Mouse (Mus musculus) cerebellum, adult 8-10 months (tissue): ENCODE measurements around the gene Prph.
"Not testable (repeated sequence)": the region's sequence is repeated elsewhere in the genome, so short reads cannot be mapped to it uniquely, and the experiment has no call there.

Experiments used
- DNase-seq: peaks from one replicate; pipeline ENCODE4 v3.0.0; 2022

Prph gene

DNA sequence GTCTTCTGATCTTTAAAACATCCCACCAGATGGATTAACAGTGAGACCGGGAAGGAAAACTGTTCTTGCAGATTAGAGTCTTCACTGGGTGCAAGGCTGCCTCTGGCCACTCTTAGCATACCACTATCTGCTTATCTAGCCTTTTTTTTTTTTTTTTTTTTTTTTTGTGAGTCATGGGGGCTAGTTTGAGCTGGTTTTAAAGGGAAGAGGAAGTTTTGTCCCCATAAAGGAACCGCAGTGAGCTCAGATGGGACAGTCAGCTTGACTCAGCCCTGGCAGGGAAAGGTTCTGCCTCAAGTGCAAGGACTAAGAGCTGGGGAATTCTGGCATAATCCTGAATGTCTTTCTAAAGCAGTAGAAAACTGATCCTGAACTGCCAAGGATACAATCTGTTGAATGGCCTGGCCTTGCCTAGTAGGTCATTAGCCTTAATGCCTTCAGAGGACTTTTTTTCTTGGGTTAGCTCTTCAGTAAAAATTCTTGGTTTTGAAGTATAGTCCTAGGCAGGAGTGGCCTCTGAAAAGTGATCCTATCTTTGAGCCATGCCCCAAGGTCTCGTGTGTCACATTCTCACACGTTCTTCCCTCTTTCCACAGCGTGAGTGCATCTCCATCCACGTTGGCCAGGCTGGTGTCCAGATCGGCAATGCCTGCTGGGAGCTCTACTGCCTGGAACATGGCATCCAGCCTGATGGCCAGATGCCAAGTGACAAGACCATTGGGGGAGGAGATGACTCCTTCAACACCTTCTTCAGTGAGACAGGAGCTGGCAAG lies 21.3 kb upstream of the Prph start:
- no peak for DNase-seq

GRCm38 (mm10) chr15:99035431-99035830 lies 19.5 kb upstream of the Prph start:
- DNase-seq = no peak

- no peak for DNase-seq
Observed at GRCm38 (mm10) chr15:99036249-99036905, 18.6 kb upstream of the Prph start.

DNA sequence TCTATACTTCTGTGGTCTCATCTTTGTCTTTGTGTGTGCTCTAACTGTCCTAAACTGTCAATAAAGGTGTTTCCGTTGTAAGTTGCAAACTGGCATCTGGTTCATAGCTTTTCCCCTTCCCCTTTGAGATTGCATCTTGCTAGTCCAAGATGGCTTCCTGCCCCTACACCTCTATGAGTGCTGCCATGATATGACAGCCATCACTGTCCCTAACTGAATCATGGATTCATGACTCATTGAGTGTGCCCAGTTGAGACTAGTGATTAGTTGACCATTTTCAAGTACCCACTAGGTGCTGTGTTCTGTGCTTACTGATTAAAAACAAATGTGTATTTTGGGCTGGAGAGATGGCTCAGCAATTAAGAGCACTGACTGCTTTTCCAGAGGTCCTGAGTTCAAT lies 16.9 kb upstream of the Prph start:
- DNase-seq = no peak

- DNase-seq = no peak
Observed at GRCm38 (mm10) chr15:99038797-99039196, 16.2 kb upstream of the Prph start.

- no peak for DNase-seq
Observed at GRCm38 (mm10) chr15:99039306-99039705, 15.7 kb upstream of the Prph start.

GRCm38 (mm10) chr15:99039996-99040919 lies 14.7 kb upstream of the Prph start:
- no peak for DNase-seq

GRCm38 (mm10) chr15:99040920-99041856 lies 13.8 kb upstream of the Prph start:
- DNase-seq = no peak

GRCm38 (mm10) chr15:99042334-99042733 lies 12.6 kb upstream of the Prph start:
- no peak for DNase-seq

GRCm38 (mm10) chr15:99044854-99045253 lies 10.1 kb upstream of the Prph start:
- DNase-seq = no peak

DNA sequence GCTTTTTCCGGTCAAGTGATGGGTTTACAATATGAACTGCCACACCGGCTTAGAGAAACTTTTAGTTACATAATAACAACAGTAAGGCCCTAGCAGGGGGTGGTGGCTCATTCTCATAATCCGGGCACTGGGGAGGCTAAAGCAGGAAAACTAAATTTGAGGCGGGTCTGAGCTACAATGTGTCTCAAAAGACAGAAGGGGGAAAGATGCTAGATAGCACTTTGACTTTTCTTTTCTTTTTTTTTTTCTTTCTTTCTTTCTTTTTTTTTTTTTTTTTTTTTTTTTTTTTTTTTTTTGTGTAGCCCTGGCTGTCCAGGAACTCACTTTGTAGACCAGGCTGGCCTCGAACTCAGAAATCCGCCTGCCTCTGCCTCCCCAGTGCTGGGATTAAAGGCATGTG lies 9.2 kb upstream of the Prph start:
- not testable (repeated sequence) for DNase-seq

DNA sequence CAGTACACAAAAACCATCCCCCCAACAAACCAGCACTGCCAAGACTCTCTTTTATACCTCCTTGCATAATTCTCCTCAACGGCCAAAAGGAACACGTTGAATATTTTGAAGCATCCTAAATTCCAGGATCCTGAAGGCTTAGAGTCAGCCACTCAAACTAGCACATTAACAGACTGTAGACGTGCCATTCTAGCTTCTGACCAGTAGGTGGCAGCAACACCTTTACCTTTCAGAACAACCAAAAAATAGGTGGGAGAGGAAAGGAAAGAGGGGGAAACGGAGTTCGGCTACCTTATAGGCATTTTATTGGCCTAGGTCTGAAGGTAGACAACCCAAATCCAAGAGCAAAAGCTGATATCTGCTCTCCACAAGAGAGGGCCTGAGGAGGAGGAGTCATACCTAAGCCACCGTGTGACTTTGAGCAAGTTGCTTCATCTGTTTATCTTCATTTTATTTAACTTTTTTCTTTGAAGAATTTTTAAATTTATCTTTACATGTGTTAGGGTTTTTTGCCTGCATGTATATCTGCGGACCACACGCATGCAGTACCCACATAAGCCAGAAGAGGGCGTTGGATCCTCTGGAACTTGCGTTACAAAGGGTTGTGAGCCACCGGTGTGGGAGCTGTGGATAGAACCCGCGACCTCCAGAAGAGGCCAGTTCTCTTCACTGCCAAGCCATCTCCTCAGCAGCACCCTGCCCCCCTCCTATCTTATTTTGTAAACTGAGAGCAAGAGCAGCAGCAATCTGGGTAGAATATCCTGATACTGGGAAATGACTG lies 5.3 kb upstream of the Prph start:
- DNase-seq = peak; percentile 61

GRCm38 (mm10) chr15:99053373-99053772 lies 1.6 kb upstream of the Prph start:
- DNase-seq = no peak

DNA sequence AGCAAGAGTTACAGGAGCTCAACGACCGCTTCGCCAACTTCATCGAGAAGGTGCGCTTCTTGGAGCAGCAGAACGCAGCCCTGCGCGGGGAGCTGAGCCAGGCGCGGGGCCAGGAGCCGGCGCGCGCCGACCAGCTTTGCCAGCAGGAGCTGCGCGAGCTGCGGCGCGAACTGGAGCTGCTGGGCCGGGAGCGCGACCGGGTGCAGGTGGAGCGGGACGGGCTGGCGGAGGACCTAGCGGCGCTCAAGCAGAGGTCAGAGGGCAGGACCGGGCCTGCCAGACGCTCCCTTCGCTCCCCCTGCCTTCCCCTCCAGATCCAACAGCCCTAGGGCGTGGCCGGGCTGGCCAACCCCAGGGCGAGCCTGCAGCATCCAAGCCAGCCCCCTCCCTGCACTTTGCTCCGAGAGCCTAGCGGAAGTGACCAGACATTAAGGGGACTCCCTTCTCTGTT lies 562 bp downstream of the Prph start:
- no peak for DNase-seq

- no peak for DNase-seq
Observed at GRCm38 (mm10) chr15:99056332-99056731, 1.4 kb downstream of the Prph start.

- DNase-seq = no peak
Observed at GRCm38 (mm10) chr15:99065557-99066165, 10.7 kb downstream of the Prph start.

GRCm38 (mm10) chr15:99071988-99072387 lies 17.0 kb downstream of the Prph start:
- no peak for DNase-seq

DNA sequence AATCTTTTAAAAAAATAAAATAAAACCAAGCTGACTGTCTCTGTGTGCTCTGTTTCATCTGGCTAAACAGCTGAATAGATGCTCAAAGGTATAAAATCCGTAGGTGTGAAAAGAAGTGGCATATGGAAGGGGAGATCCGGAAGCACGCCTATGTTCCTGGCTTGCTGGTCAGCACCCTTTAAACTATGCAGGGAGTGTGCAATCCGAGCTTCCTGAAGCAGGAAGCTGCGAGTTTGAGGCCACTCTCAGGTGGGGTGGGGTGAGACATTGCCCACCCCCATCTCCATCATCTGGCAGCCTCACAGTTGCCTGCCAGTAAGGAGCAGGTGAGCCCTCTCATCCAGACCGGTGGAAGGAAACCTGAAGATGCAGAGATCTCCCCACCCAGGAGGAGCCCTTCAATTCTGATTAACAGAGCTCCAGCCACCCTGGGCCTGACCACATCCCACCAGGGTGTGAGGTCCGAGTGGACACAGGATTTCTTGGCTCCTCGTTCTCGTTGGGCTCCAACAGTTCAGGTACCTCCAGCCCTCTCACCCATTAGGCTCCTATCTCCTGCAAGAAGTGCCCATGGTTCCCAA lies 19.1 kb downstream of the Prph start, which contains the start of gene Troap:
TSS of gene Troap (plus strand) at position 557 of the 581 bp plus-strand sequence.
- no peak for DNase-seq

DNA sequence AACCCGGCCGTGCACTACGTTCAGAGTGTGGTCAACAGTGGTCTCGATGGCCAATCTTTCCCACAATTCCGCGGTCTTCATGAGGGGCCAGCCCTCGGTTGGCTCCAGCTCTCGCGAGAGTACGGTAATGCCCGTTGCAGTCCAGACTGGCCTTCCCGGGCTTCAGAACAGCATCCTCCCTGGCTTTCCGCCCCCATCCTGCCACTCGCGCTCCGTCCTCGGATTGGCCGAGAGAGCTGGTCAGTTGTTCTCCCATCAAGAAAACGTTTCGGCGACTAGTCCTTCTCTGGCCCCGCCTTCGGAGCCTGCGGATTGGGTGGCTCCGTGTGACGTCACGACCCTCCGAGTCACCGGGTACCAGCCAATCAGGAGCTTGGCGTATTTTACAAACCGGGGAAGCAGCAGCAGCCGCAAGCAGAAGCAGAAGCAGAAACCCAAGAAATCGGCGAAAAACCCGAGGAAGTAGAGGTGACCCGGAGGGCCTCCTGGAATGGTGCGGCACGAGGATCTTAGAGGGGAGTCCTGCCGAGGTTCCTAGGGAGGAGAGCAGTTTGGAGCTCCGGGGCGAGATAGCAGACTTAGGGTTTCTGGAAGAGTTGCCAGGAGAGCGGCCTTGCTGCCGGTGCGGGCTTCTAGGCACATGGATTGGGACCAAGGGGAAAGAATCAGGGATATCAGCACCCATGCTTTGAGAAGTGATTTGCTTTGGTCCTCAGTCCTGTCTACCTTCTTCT lies 19.8 kb downstream of the Prph start:
- peak; percentile 98 for DNase-seq

DNA sequence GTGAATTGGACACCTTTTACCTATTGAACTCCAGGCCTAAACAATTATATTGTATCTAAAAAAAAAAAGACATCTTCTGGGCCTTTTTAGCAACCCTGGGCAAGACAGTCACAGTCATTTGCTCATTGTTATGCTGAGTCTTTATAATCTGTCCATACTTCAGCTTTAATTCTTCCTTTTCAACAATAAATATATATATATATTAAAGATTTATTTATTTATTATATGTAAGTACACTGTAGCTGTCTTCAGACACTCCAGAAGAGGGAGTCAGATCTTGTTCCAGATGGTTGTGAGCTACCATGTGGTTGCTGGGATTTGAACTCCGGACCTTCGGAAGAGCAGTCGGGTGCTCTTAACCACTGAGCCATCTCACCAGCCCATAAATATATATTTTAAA lies 21.0 kb downstream of the Prph start:
- DNase-seq = not testable (repeated sequence)
